Mouse (Mus musculus) liver, embryonic 14.5 days (tissue): ENCODE results near the gene Rhbdd1. TPM values are rescaled to one million over a fixed set of nuclear protein-coding genes. Genes with fewer than 3 reads are reported as not detected.

ENCODE experiments used
- ATAC-seq: fragments of 200-750 bp; cut with Nextera tagmentation; 2 replicates; pipeline ENCODE4 v1.8.0; 2017; ENCODE audit warnings: moderate number of reproducible peaks, mild to moderate bottlenecking, moderate library complexity; ENCODE audit not compliant: insufficient read depth
- DNase-seq, 3 experiments: peaks; one replicate each; pipeline ENCODE4 v3.0.0-alpha.2; 2012 to 2013; ENCODE audit warnings: low read depth in 3 of 3, low spot score in 3 of 3
- H3K27ac ChIP-seq: fragments of 300-500 bp; sonication (generic); 2 replicates; pipeline ENCODE4 v1.5.1; 2014; ENCODE audit warnings: moderate library complexity, mild to moderate bottlenecking, control low read depth, inconsistent platforms
- H3K27me3 ChIP-seq: fragments of 300-500 bp; sonication (generic); 2 replicates; pipeline ENCODE4 v1.6.1; 2014; ENCODE audit warnings: mild to moderate bottlenecking, low read length, moderate library complexity; ENCODE audit not compliant: control insufficient read depth, insufficient read depth
- H3K36me3 ChIP-seq: fragments of 300-500 bp; sonication (generic); replicated peaks from 2 replicates; pipeline ENCODE4 v1.6.1; 2014; ENCODE audit warnings: low read depth; ENCODE audit not compliant: control insufficient read depth, insufficient read depth
- H3K4me1 ChIP-seq, 2 experiments: fragments of 200-500 bp in 1 of 2; fragments of 300-500 bp in 1 of 2; sonication (generic) in 1 of 2; replicated peaks; 2 replicates each; pipeline ENCODE4 v1.6.1; 2012 to 2014; ENCODE audit warnings: antibody characterized with exemption in 1 of 2, inconsistent platforms in 1 of 2, low read length in 1 of 2; ENCODE audit not compliant: control insufficient read depth in 2 of 2, insufficient read depth in 2 of 2
- H3K4me2 ChIP-seq: fragments of 300-500 bp; sonication (generic); 2 replicates; pipeline ENCODE4 v1.6.1; 2014; ENCODE audit warnings: low read depth, mild to moderate bottlenecking, control low read depth, moderate library complexity
- H3K4me3 ChIP-seq, 2 experiments: fragments of 200-500 bp in 1 of 2; fragments of 300-500 bp in 1 of 2; sonication (generic) in 1 of 2; 2 replicates each; pipeline ENCODE4 v1.5.1; 2012 to 2014; ENCODE audit warnings: low read depth in 2 of 2, low read length in 2 of 2, mild to moderate bottlenecking in 2 of 2, control low read depth in 1 of 2, inconsistent platforms in 1 of 2, moderate library complexity in 1 of 2; ENCODE audit not compliant: insufficient read depth in 1 of 2
- H3K9ac ChIP-seq: fragments of 300-500 bp; sonication (generic); replicated peaks from 2 replicates; pipeline ENCODE4 v1.6.1; 2014; ENCODE audit warnings: mild to moderate bottlenecking, control low read depth, moderate library complexity
- H3K9me3 ChIP-seq: fragments of 300-500 bp; sonication (generic); 2 replicates; pipeline ENCODE4 v1.6.1; 2016; ENCODE audit warnings: low read length, mixed read lengths; ENCODE audit not compliant: control insufficient read depth
- CTCF ChIP-seq: IDR thresholded peaks from 2 replicates; pipeline ENCODE4 v1.5.1; 2016; ENCODE audit warnings: antibody characterized with exemption, low read depth, control low read depth
- EP300 ChIP-seq: IDR thresholded peaks from 2 replicates; pipeline ENCODE4 v1.6.1; 2016; ENCODE audit warnings: antibody characterized with exemption, low read depth
- WGBS: fragments of 180-500 bp; shearing (Covaris S2); extraction: QIAGEN DNeasy Blood & Tissue Kit; methylation state at CpG from one replicate; pipeline ENCODE4 v1.1.7; 2014; ENCODE audit not compliant: insufficient replicate concordance; 5-methylcytosine and 5-hydroxymethylcytosine counted together
- polyA plus RNA-seq, 2 experiments: library from polyadenylated mRNA; depleted of rRNA in 1 of 2; stranded (reverse) in 1 of 2; unstranded in 1 of 2; fragments of >200 nt; fragmentation: Nextera tagmentation in 1 of 2; extraction: Ambion mirVana in 1 of 2; gene quantifications; 2 replicates each; pipeline versions ENCODE4 v1.2.1 to v1.2.3; 2012 to 2014

Gene Rhbdd1
- polyA plus RNA-seq, 2 experiments: 4.9 to 5.8 TPM

DNA sequence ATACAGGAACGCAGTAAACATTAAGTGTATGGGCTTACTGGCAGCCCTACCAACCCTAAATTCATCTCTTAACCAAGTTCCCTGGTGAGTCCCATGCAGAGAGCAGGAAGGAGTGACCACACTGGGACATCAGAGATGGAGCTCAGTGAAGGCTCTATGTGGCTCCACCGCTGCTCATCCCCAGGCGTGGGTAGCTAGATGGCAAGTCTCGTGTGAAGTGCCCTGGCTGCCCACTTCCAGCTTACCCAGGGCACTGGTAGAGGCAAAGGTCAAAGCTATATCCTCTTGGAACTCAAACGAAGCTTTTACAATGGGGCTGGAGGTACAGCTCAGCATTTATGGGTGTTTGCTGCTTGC lies 117.4 kb downstream of the Rhbdd1 start:
- no peaks in the 10 kb centered on the region for H3K27me3 ChIP-seq
- no peak overlapping the region for H3K27ac ChIP-seq
- H3K4me3 ChIP-seq: no peak overlapping the region
- H3K9ac ChIP-seq: no peak overlapping the region
- no peak for TF ChIP-seq EP300
- no peak for TF ChIP-seq CTCF
- ATAC-seq (no peak), DNase-seq (no peak)
- WGBS: 70% methylated on average over 5 of the region's 5 CpGs
- H3K4me2 ChIP-seq: no peak overlapping the region
- H3K36me3 ChIP-seq: no peaks in the 10 kb centered on the region
- no peaks in the 10 kb centered on the region for H3K4me1 ChIP-seq
- no peaks in the 10 kb centered on the region for H3K9me3 ChIP-seq

- TF ChIP-seq CTCF: no peak
- TF ChIP-seq EP300: no peak
- Histone ChIP-seq H3K4me3 (no peak overlapping the region), H3K4me1 (no peaks in the 10 kb centered on the region), H3K27me3 (no peaks in the 10 kb centered on the region), H3K9me3 (no peaks in the 10 kb centered on the region), H3K36me3 (no peaks in the 10 kb centered on the region), H3K4me2 (no peak overlapping the region), H3K27ac (no peak overlapping the region), H3K9ac (no peak overlapping the region)
- DNase-seq (no peak), ATAC-seq (no peak)
- WGBS: 68% methylated on average over 3 of the region's 3 CpGs
These were observed 121.0 kb downstream of the Rhbdd1 start for GRCm38 (mm10) chr1:82437273-82437672.

DNA sequence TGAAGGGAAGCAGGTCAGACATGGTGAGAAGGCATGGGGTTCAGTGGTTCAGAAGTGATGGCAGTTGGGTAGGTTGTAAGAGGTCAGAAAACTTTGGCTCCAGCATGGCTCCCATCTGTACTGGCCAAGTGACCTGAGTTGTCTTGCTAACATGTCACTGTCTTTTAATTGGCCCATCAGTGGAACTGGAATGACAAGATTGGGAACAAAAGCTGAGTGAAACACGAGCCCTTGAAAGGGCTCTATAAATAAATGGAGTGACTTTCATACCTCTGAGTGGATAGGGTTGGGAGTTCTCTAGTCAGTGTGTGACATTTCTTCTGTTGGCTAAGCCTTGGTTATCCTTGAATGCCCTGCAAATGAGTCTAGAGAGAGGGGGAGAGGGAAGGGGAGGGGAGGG lies 123.9 kb downstream of the Rhbdd1 start:
- TF ChIP-seq EP300 (no peak), CTCF (no peak)
- Histone ChIP-seq H3K4me3 (no peak overlapping the region), H3K4me2 (no peak overlapping the region), H3K4me1 (no peaks in the 10 kb centered on the region), H3K9ac (no peak overlapping the region), H3K36me3 (no peaks in the 10 kb centered on the region; the same call in 1 of the 2 replicates), H3K27me3 (no peaks in the 10 kb centered on the region), H3K9me3 (no peaks in the 10 kb centered on the region), H3K27ac (no peak overlapping the region)
- no peak for DNase-seq
- ATAC-seq: no peak
- 67% methylated on average over 1 of the region's 1 CpGs for WGBS

DNA sequence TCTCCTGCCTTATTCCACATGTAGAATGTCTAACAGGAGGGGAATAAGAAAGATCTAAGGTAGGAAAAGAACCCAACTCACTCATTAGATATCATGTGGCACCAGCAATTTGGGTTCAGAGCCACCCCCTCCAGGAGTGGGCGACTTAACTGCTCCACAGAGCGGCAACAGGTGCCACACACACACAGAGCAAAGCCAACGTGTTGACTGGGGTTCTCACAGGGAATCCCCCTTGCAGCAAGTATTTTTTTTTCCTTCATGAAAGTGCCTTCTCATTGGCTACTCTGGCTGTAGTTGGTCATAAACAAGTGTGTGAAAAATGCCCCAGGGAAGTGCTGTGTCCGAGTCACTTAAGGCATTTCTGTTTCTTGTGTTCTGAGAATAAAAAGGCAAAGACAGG lies 127.3 kb downstream of the Rhbdd1 start:
- DNase-seq: no peak
- no peaks in the 10 kb centered on the region for H3K27me3 ChIP-seq
- no peak overlapping the region for H3K4me2 ChIP-seq
- no peak overlapping the region for H3K4me3 ChIP-seq
- no peak for TF ChIP-seq EP300
- no peak for TF ChIP-seq CTCF
- 66% methylated on average over 4 of the region's 4 CpGs for WGBS
- no peak for ATAC-seq
- H3K9ac ChIP-seq: no peak overlapping the region
- H3K9me3 ChIP-seq: no peaks in the 10 kb centered on the region
- H3K27ac ChIP-seq: no peak overlapping the region
- H3K36me3 ChIP-seq: no peaks in the 10 kb centered on the region; the same call in 1 of the 2 replicates
- no peaks in the 10 kb centered on the region for H3K4me1 ChIP-seq

GRCm38 (mm10) chr1:82446049-82446448 lies 129.8 kb downstream of the Rhbdd1 start:
- Histone ChIP-seq H3K27me3 (no peaks in the 10 kb centered on the region), H3K27ac (no peak overlapping the region), H3K4me2 (no peak overlapping the region), H3K4me3 (no peak overlapping the region), H3K36me3 (no peaks in the 10 kb centered on the region; the same call in 1 of the 2 replicates), H3K9me3 (no peaks in the 10 kb centered on the region), H3K4me1 (no peaks in the 10 kb centered on the region), H3K9ac (no peak overlapping the region)
- DNase-seq (no peak), ATAC-seq (no peak)
- WGBS: 78% methylated on average over 7 of the region's 7 CpGs
- TF ChIP-seq CTCF (no peak), EP300 (no peak)

DNA sequence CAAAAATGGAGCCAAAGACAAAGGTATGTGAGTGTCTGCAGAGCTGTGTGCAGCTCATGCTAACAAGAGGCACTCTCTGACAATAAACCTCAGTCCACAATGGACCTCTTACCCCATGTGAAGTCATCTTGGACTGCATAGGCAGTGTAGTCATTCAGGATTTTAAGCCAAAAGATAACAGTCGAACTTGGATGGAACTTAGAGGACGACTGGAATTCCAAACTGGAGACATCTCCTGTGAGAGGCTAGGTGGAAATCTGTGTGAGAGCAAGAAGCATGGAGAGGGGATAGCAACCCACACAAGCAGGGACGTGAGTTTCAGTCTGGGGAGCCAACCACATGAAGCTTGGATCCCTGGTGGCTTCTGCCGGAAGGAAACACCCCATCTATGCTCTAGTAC lies 133.6 kb downstream of the Rhbdd1 start:
- TF ChIP-seq CTCF (no peak), EP300 (no peak)
- Histone ChIP-seq H3K27ac (no peak overlapping the region), H3K4me1 (no peaks in the 10 kb centered on the region), H3K4me3 (no peak overlapping the region), H3K4me2 (no peak overlapping the region), H3K9me3 (no peaks in the 10 kb centered on the region), H3K9ac (no peak overlapping the region), H3K36me3 (no peaks in the 10 kb centered on the region), H3K27me3 (no peaks in the 10 kb centered on the region)
- ATAC-seq: no peak
- 61% methylated on average over 4 of the region's 4 CpGs for WGBS
- DNase-seq: no peak
